In genomic region chr1:86433359-86433758, GRCm38 (mm10) we compare ENCODE assay signal across 9 mouse cellular contexts. TPM values are rescaled to one million over a fixed set of nuclear protein-coding genes. Genes with fewer than 3 reads are reported as not detected.
DNase-seq lines count a peak whose midpoint lies in the region; ATAC-seq lines count a peak whose summit lies in the region.
"Had no signal": no experiment of that assay in that cellular context is flagged by ENCODE, and none has a peak within 500 bp of the region (broad histone marks: within the 10 kb centered on the region; RNA-seq: fewer than 3 reads in every experiment).

No protein-coding gene starts in this region.

- H3K27me3 ChIP-seq in heart, embryonic 15.5 days: no peaks in the 10 kb centered on the region
- no peaks in the 10 kb centered on the region for H3K27me3 ChIP-seq in embryonic facial prominence, embryonic 11.5 days (ENCODE audit: control insufficient read depth, insufficient read depth, low read length)
- H3K27me3 ChIP-seq in hindbrain, embryonic 13.5 days: no peaks in the 10 kb centered on the region
- H3K27me3 ChIP-seq in midbrain, embryonic 13.5 days: no peaks in the 10 kb centered on the region

- peaks cover 45% of the 10 kb centered on the region for H3K4me1 ChIP-seq in heart, embryonic 15.5 days (replicated peaks)
- H3K4me1 ChIP-seq in embryonic facial prominence, embryonic 11.5 days (ENCODE audit: control insufficient read depth, insufficient read depth, low read length): no peaks in the 10 kb centered on the region
- peaks cover 41% of the 10 kb centered on the region for H3K4me1 ChIP-seq in hindbrain, embryonic 13.5 days (replicated peaks)
- peaks cover 49% of the 10 kb centered on the region for H3K4me1 ChIP-seq in midbrain, embryonic 13.5 days (replicated peaks)

- ATAC-seq in heart, embryonic 15.5 days (replicated peaks; ENCODE audit: insufficient number of reproducible peaks, insufficient read depth, low FRiP score, low read depth): no peak
- no peak for ATAC-seq in embryonic facial prominence, embryonic 11.5 days (replicated peaks; ENCODE audit: insufficient number of reproducible peaks, low FRiP score, low TSS enrichment, low read depth)
- ATAC-seq in hindbrain, embryonic 13.5 days (ENCODE audit: low FRiP score): no peak
- no peak for ATAC-seq in midbrain, embryonic 13.5 days

- no peak overlapping the region for H3K4me3 ChIP-seq in heart, embryonic 15.5 days
- H3K4me3 ChIP-seq in embryonic facial prominence, embryonic 11.5 days (ENCODE audit: low read depth, low read length): no peak overlapping the region
- no peak overlapping the region for H3K4me3 ChIP-seq in hindbrain, embryonic 13.5 days
- H3K4me3 ChIP-seq in midbrain, embryonic 13.5 days (replicated peaks): no peak overlapping the region

- no peak overlapping the region for H3K9ac ChIP-seq in heart, embryonic 15.5 days
- no peak overlapping the region; the same call in 1 of the 2 replicates for H3K9ac ChIP-seq in embryonic facial prominence, embryonic 11.5 days (replicated peaks; ENCODE audit: low read length)
- no peak overlapping the region for H3K9ac ChIP-seq in hindbrain, embryonic 13.5 days
- H3K9ac ChIP-seq in midbrain, embryonic 13.5 days (replicated peaks): no peak overlapping the region

- H3K27ac ChIP-seq in heart, embryonic 15.5 days: peak overlapping the region; percentile 99; the same call in 1 of the 2 replicates
- peak overlapping the region; percentile 85 for H3K27ac ChIP-seq in embryonic facial prominence, embryonic 11.5 days (replicated peaks; ENCODE audit: low read depth, low read length)
- H3K27ac ChIP-seq in hindbrain, embryonic 13.5 days: peak overlapping the region; percentile 98
- H3K27ac ChIP-seq in midbrain, embryonic 13.5 days: peak overlapping the region; percentile 100

- no peak overlapping the region for H3K4me2 ChIP-seq in heart, embryonic 15.5 days
- no peak overlapping the region for H3K4me2 ChIP-seq in embryonic facial prominence, embryonic 11.5 days (ENCODE audit: low read depth, low read length)
- H3K4me2 ChIP-seq in hindbrain, embryonic 13.5 days: no peak overlapping the region
- H3K4me2 ChIP-seq in midbrain, embryonic 13.5 days (replicated peaks): no peak overlapping the region; the same call in 1 of the 2 replicates

- 79% methylated on average over 7 of the region's 7 CpGs for WGBS in heart, embryonic 15.5 days
- WGBS in embryonic facial prominence, embryonic 11.5 days: 79% methylated on average over 7 of the region's 7 CpGs
- WGBS in hindbrain, embryonic 13.5 days: 79% methylated on average over 7 of the region's 7 CpGs
- 82% methylated on average over 7 of the region's 7 CpGs for WGBS in midbrain, embryonic 13.5 days

- intact Hi-C loops in heart, postnatal 10 days (cut with DNase I): no loop called here

- no peaks in the 10 kb centered on the region for H3K36me3 ChIP-seq in heart, embryonic 15.5 days
- no peaks in the 10 kb centered on the region for H3K36me3 ChIP-seq in embryonic facial prominence, embryonic 11.5 days (replicated peaks; ENCODE audit: control insufficient read depth, insufficient read depth, low read depth, low read length)
- H3K36me3 ChIP-seq in hindbrain, embryonic 13.5 days: no peaks in the 10 kb centered on the region
- H3K36me3 ChIP-seq in midbrain, embryonic 13.5 days: no peaks in the 10 kb centered on the region

- DNase-seq in heart, postnatal 10 days: no peak
- DNase-seq in embryonic facial prominence, embryonic 11.5 days (ENCODE audit: low spot score): no peak
- DNase-seq in left cerebral cortex, adult 18-20 months (ENCODE audit: low spot score in 2 of 2): no peak
- no peak for DNase-seq in embryo, embryonic 10.5 days (ENCODE audit: low spot score)
- DNase-seq in frontal cortex, postnatal 36 days (ENCODE audit: low spot score in 2 of 2): no peak

- H3K9me3 ChIP-seq in heart, embryonic 15.5 days (replicated peaks): no peaks in the 10 kb centered on the region
- H3K9me3 ChIP-seq in embryonic facial prominence, embryonic 11.5 days (replicated peaks; ENCODE audit: control insufficient read depth, low read length): no peaks in the 10 kb centered on the region
- H3K9me3 ChIP-seq in hindbrain, embryonic 13.5 days: no peaks in the 10 kb centered on the region
- no peaks in the 10 kb centered on the region for H3K9me3 ChIP-seq in midbrain, embryonic 13.5 days

RNA-seq across cellular contexts. Expression of gene Tex44, which starts 7.2 kb away (rescaled TPM):
- not detected in 2 replicates for polyA plus RNA-seq in heart, embryonic 15.5 days (2015; fragmentation: Nextera tagmentation; extraction: Ambion mirVana)
- not detected for total RNA-seq in heart, postnatal 10 days (2021)
- polyA plus RNA-seq in embryonic facial prominence, embryonic 11.5 days (2014; fragmentation: Nextera tagmentation; extraction: Ambion mirVana): not detected in 2 replicates
- not detected in 2 replicates for polyA plus RNA-seq in hindbrain, embryonic 13.5 days (2015; fragmentation: Nextera tagmentation; extraction: Ambion mirVana)
- not detected in 2 replicates for polyA plus RNA-seq in midbrain, embryonic 13.5 days (2015; fragmentation: Nextera tagmentation; extraction: Ambion mirVana)
- not detected for total RNA-seq in left cerebral cortex, adult 18-20 months (2021)
- total RNA-seq: ES-E14 had no signal

RNA-seq across cellular contexts. Expression of gene Nmur1, which starts 7.3 kb away (rescaled TPM):
- not detected in 2 replicates for polyA plus RNA-seq in heart, embryonic 15.5 days (2015; fragmentation: Nextera tagmentation; extraction: Ambion mirVana)
- not detected for total RNA-seq in heart, postnatal 10 days (2021)
- not detected in 2 replicates for polyA plus RNA-seq in embryonic facial prominence, embryonic 11.5 days (2014; fragmentation: Nextera tagmentation; extraction: Ambion mirVana)
- not detected in 2 replicates for polyA plus RNA-seq in hindbrain, embryonic 13.5 days (2015; fragmentation: Nextera tagmentation; extraction: Ambion mirVana)
- 0.22 TPM in 1 of 2 replicates, not detected in the other for polyA plus RNA-seq in midbrain, embryonic 13.5 days (2015; fragmentation: Nextera tagmentation; extraction: Ambion mirVana)
- not detected for total RNA-seq in left cerebral cortex, adult 18-20 months (2021)
